Comparison of ENCODE assay signal across 8 mouse cellular contexts in the genomic region with DNA sequence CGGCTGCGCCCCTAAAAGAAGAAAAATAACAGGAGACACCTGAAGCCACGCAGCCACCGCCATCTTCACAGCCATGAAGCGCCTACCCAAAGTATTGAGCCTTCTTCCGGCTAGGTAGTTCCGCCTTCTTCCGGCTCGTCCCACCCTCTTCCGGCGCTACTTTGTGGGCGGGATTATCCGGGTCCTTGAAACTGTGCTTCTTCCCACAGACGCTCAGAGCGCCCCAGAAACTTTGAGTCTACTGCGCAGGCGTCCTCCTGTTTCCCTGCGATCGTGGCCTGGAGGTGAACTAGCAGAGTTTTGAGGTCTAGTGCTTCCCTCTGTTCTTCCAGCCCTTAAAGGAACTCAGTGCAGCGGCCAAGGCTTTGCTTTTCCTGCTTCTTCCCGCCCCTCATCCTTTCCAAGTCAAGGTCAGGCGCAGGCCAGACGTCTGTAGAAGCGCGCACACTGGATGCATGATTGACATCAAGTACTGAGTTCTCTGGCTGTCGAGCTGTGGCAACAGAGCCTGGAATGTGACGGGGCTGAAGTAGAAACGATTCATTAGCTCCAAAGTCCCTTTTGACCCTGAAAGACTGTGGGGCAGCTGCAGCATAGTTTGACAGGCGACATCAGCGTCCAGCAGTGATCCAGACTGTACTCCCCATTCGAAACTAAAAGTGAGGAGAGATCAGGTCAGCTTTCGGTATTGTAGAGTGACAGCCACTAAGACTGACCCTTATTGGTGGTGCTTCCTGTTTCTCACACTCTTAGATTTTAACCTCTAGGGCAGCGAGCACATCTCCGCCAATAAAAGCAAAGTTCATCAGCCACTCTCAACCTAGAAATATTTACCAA. TPM values are rescaled to one million over a fixed set of nuclear protein-coding genes. Genes with fewer than 3 reads are reported as not detected.
DNase-seq lines count a peak whose midpoint lies in the region; ATAC-seq and TF ChIP-seq lines count a peak whose summit lies in the region.

Tmem87a (minus strand) TSS at position 128 of the 837 bp plus-strand sequence.

- H3K27me3 ChIP-seq in embryonic facial prominence, embryonic 14.5 days (replicated peaks; ENCODE audit: control insufficient read depth, insufficient read depth, low read length) = no peaks in the 10 kb centered on the region
- no peaks in the 10 kb centered on the region for H3K27me3 ChIP-seq in heart, adult 2 months (ENCODE audit: control insufficient read depth, insufficient read depth, low read length)
- no peaks in the 10 kb centered on the region for H3K27me3 ChIP-seq in limb, embryonic 13.5 days
- no peaks in the 10 kb centered on the region for H3K27me3 ChIP-seq in midbrain, embryonic 16.5 days (ENCODE audit: control insufficient read depth, insufficient read depth, low read depth, low read length)

- H3K36me3 ChIP-seq in embryonic facial prominence, embryonic 14.5 days (ENCODE audit: control insufficient read depth, insufficient read depth, low read length) = no peaks in the 10 kb centered on the region
- H3K36me3 ChIP-seq in heart, adult 2 months (ENCODE audit: control insufficient read depth, insufficient read depth, low read length) = peaks cover 14% of the 10 kb centered on the region
- H3K36me3 ChIP-seq in limb, embryonic 13.5 days = peaks cover 3% of the 10 kb centered on the region; the same call in 1 of the 2 replicates
- no peaks in the 10 kb centered on the region for H3K36me3 ChIP-seq in midbrain, embryonic 16.5 days (ENCODE audit: control insufficient read depth, insufficient read depth, low read length)

- peak; percentile 98 for TF ChIP-seq POLR2A in heart, adult 2 months (IDR thresholded peaks at IDR 0.05; ENCODE audit: insufficient read depth, low read depth, low read length)

- DNase-seq in 3T3-L1 (ENCODE audit: low read depth, low spot score) = peak; percentile 99
- DNase-seq in adrenal gland, postnatal 4 days (ENCODE audit: low spot score in 2 of 2) = peak; percentile 78 to 88
- DNase-seq in embryonic facial prominence, embryonic 14.5 days (ENCODE audit: low spot score) = peak; percentile 98
- DNase-seq in heart, adult 2 months = peak; percentile 96 to 97
- peak; percentile 97 for DNase-seq in kidney, adult 8-10 months
- peak; percentile 87 to 95 for DNase-seq in spleen, postnatal 10 days (ENCODE audit: low spot score in 2 of 2)

- H3K4me2 ChIP-seq in embryonic facial prominence, embryonic 14.5 days (ENCODE audit: low read depth, low read length) = peak within 1 kb of the TSS; percentile 82
- H3K4me2 ChIP-seq in limb, embryonic 13.5 days (replicated peaks) = peak within 1 kb of the TSS; percentile 76
- H3K4me2 ChIP-seq in midbrain, embryonic 16.5 days (ENCODE audit: low read length) = peak within 1 kb of the TSS; percentile 86

- H3K27ac ChIP-seq in embryonic facial prominence, embryonic 14.5 days (replicated peaks; ENCODE audit: low read depth, low read length) = peak within 1 kb of the TSS; percentile 93
- peak within 1 kb of the TSS; percentile 97 for H3K27ac ChIP-seq in heart, adult 2 months
- peak within 1 kb of the TSS; percentile 96 for H3K27ac ChIP-seq in limb, embryonic 13.5 days
- peak within 1 kb of the TSS; percentile 84 for H3K27ac ChIP-seq in midbrain, embryonic 16.5 days (ENCODE audit: low read length)

- H3K9me3 ChIP-seq in embryonic facial prominence, embryonic 14.5 days (ENCODE audit: control insufficient read depth, low read length) = peaks cover 14% of the 10 kb centered on the region; the same call in 1 of the 2 replicates
- H3K9me3 ChIP-seq in limb, embryonic 13.5 days = peaks cover 9% of the 10 kb centered on the region; the same call in 1 of the 2 replicates
- no peaks in the 10 kb centered on the region for H3K9me3 ChIP-seq in midbrain, embryonic 16.5 days (replicated peaks; ENCODE audit: control insufficient read depth, low read length, poor library complexity, severe bottlenecking)

- peak within 1 kb of the TSS; percentile 79 for H3K9ac ChIP-seq in embryonic facial prominence, embryonic 14.5 days (ENCODE audit: low read depth, low read length)
- H3K9ac ChIP-seq in heart, adult 2 months (ENCODE audit: low read depth, low read length) = peak within 1 kb of the TSS; percentile 76
- peak within 1 kb of the TSS; percentile 83 for H3K9ac ChIP-seq in limb, embryonic 13.5 days
- peak within 1 kb of the TSS; percentile 73 for H3K9ac ChIP-seq in midbrain, embryonic 16.5 days (ENCODE audit: low read depth, low read length)

- ATAC-seq in embryonic facial prominence, embryonic 14.5 days (ENCODE audit: low read depth) = peak; percentile 100
- ATAC-seq in limb, embryonic 13.5 days (ENCODE audit: low FRiP score, low read depth) = peak; percentile 99
- ATAC-seq in midbrain, embryonic 16.5 days = peak; percentile 100

- intact Hi-C loops in heart, adult 2 months (cut with DNase I) = loop anchor here (5.0 kb wide), 1 partner anchor 52 kb away; the partner anchor contains the start of gene Vps39

- H3K4me3 ChIP-seq in embryonic facial prominence, embryonic 14.5 days (ENCODE audit: low read depth, low read length) = peak within 1 kb of the TSS; percentile 85
- H3K4me3 ChIP-seq in heart, adult 2 months = peak within 1 kb of the TSS; percentile 96
- H3K4me3 ChIP-seq in limb, embryonic 13.5 days = peak within 1 kb of the TSS; percentile 80
- peak within 1 kb of the TSS; percentile 88 for H3K4me3 ChIP-seq in midbrain, embryonic 16.5 days (ENCODE audit: low read depth, low read length)

- TF ChIP-seq CTCF in heart, adult 2 months (IDR thresholded peaks at IDR 0.05) = no peak; the same call in 1 of the 2 replicates

- peaks cover 12% of the 10 kb centered on the region; the same call in 1 of the 2 replicates for H3K4me1 ChIP-seq in embryonic facial prominence, embryonic 14.5 days (ENCODE audit: control insufficient read depth, insufficient read depth, low read length)
- H3K4me1 ChIP-seq in heart, adult 2 months (ENCODE audit: control insufficient read depth, insufficient read depth, low read length) = peaks cover 2% of the 10 kb centered on the region
- H3K4me1 ChIP-seq in limb, embryonic 13.5 days = peaks cover 14% of the 10 kb centered on the region
- H3K4me1 ChIP-seq in midbrain, embryonic 16.5 days (ENCODE audit: control insufficient read depth, insufficient read depth, low read length) = peaks cover 21% of the 10 kb centered on the region

- peaks cover 2% of the 10 kb centered on the region for H3K79me2 ChIP-seq in heart, adult 2 months (replicated peaks; ENCODE audit: control insufficient read depth, insufficient read depth, low read length)

- under 1% methylated on average over 34 of the region's 34 CpGs for WGBS in embryonic facial prominence, embryonic 14.5 days
- WGBS in heart, adult 2 months = under 1% methylated on average over 34 of the region's 34 CpGs
- under 1% methylated on average over 34 of the region's 34 CpGs for WGBS in limb, embryonic 13.5 days
- under 1% methylated on average over 34 of the region's 34 CpGs for WGBS in midbrain, embryonic 16.5 days

- peak; percentile 54; the same call in 1 of the 2 replicates for TF ChIP-seq EP300 in heart, adult 2 months (IDR thresholded peaks at IDR 0.05; ENCODE audit: insufficient read depth, low read depth, low read length)

RNA-seq across cellular contexts. Expression of gene Tmem87a, which starts in this region (rescaled TPM):
- total RNA-seq in adrenal gland, postnatal 4 days (2021) = 10 to 100 TPM; 45.4 to 47.2 TPM
- polyA plus RNA-seq in embryonic facial prominence, embryonic 14.5 days (2014; fragmentation: Nextera tagmentation; extraction: Ambion mirVana) = 9.7 and 11.1 TPM in 2 replicates
- total RNA-seq in heart, adult 2 months (2021) = 10 to 100 TPM; 15.4 to 17.6 TPM
- 7.6 and 12.2 TPM in 2 replicates for polyA plus RNA-seq in heart, adult 2 months (2012; rRNA removed)
- 8.9 and 13.0 TPM in 2 replicates for polyA plus RNA-seq in limb, embryonic 13.5 days (2015; fragmentation: Nextera tagmentation; extraction: Ambion mirVana)
- polyA plus RNA-seq in midbrain, embryonic 16.5 days (2015; fragmentation: Nextera tagmentation; extraction: Ambion mirVana) = 5.6 and 6.8 TPM in 2 replicates

Comparison
In these comparisons a context has a peak if more than half of its experiments do, and no peak if none do; other contexts are left out.
1. Peak in every context shown above with its lines: DNase-seq, ATAC-seq, H3K4me3 ChIP-seq and H3K27ac ChIP-seq.